Mouse (Mus musculus): Measurements from ENCODE around the gene Afg1l. TPM values are rescaled to one million over a fixed set of nuclear protein-coding genes. Genes with fewer than 3 reads are reported as not detected.

The Afg1l gene
- polyA plus RNA-seq, 1 experiment from 2014 or later, result 5.1 TPM

DNA sequence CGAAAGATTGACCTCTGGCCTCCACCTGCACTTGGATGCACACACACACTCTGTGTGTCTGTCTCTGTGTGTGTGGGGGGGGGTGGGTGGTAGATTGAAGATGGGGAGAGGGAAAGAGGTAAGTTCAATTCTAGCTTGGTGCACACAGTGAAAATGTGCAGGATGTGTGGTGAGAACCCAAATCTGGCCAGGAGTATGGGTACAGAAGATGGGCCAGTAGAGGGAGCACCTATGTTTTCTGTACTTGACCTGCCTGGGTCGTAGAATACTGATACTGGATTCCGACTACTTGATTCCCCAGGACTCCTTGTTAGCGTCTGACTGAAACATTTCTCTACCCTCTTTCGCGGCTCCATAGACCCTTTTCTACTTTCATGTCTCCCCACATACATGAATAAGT lies 31.8 kb upstream of the Afg1l start:
- no peak for ATAC-seq
- H3K9ac ChIP-seq (ENCODE audit: low read length), result no peak overlapping the region
- H3K4me3 ChIP-seq (ENCODE audit: low read depth, low read length), result no peak overlapping the region
- WGBS, result 83% methylated on average over 6 of the region's 6 CpGs
- no peaks in the 10 kb centered on the region for H3K27me3 ChIP-seq (replicated peaks; ENCODE audit: control insufficient read depth, insufficient read depth, low read length)
- H3K4me1 ChIP-seq (ENCODE audit: control insufficient read depth, insufficient read depth, low read length), result no peaks in the 10 kb centered on the region
- no peaks in the 10 kb centered on the region for H3K9me3 ChIP-seq (replicated peaks; ENCODE audit: control insufficient read depth, low read length)
- no peak overlapping the region for H3K4me2 ChIP-seq (ENCODE audit: low read length)
- H3K27ac ChIP-seq (ENCODE audit: low read depth, low read length), result no peak overlapping the region
- H3K36me3 ChIP-seq (ENCODE audit: control insufficient read depth, insufficient read depth, low read length), result 0 out of 2 replicates have a peak, but pooled peaks cover 8% of the 10 kb centered on the region
- no peak for DNase-seq (ENCODE audit: low spot score)

DNA sequence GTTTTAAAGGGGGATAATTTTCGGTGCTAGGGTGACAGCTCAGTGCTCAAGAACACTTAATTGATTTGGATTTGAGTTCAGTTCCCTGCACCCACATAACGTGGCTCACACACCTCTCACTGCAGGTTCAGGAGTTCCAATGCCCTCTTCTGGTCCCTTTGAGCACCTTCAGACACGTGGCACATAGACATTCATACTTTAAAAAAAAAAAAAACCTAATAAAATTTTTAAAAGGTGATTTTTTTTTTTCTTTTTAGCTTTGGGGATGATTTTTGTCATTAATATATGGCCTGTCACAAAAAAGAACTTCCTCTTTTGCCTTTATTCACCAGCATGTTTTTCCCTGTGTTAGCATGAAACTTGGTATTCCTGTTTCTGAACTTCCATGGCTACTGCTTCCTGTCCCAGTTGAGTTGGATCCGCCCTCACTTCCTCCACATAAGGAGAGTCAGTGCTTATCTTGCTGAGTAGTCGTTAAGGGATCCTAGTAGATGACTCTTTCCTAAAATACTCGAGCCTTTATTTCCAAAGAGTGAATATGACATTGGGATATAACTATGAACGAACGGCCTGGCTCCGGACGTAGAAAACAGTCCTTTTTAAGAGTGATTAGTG lies 25.8 kb upstream of the Afg1l start:
- peaks cover 10% of the 10 kb centered on the region for H3K4me1 ChIP-seq (ENCODE audit: control insufficient read depth, insufficient read depth, low read length)

DNA sequence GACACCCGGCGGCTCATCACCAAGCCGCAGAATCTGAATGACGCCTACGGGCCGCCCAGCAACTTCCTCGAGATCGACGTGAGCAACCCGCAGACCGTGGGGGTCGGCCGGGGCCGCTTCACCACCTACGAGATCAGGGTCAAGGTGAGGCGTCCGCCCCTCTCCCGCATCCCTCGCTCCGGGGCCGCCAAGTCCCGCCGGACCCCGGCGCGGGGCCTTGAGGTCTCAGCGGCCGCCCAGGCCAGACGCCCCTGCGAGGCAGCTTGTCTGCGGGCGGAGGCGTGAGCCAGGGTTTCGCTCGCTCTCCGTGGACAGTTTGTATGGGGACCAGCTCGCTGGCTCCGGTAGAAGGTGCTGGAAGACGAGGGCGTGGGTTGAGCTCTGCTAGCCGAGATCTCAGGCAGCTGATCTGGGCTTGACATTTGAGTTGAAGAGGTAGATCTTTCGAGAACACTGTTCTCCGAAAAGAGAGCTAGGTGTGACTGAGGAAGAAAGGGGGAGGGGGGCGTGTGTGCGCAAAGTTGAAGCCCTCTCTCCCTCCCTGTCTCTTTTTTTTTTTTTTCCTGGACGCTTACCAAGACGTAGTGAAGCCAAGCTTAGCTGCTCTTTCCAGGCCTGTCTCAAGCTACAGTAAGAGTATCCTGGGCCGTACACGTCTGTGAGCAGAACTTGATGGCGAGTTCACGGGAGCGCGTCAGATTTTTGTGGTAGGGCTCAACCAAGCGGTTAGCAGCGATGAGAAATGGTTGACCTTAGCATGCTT lies 24.2 kb upstream of the Afg1l start:
- under 1% methylated on average over 51 of the region's 55 CpGs for WGBS
- 0 out of 2 replicates have a peak, but pooled peaks cover 2% of the 10 kb centered on the region for H3K36me3 ChIP-seq (ENCODE audit: control insufficient read depth, insufficient read depth, low read length)
- no peaks in the 10 kb centered on the region for H3K27me3 ChIP-seq (replicated peaks; ENCODE audit: control insufficient read depth, insufficient read depth, low read length)
- H3K27ac ChIP-seq (ENCODE audit: low read depth, low read length), result peak overlapping the region; percentile 97
- peak overlapping the region; percentile 93 for H3K4me3 ChIP-seq (ENCODE audit: low read depth, low read length)
- peak; percentile 71 for DNase-seq (ENCODE audit: low spot score)
- peak overlapping the region; percentile 80 for H3K4me2 ChIP-seq (ENCODE audit: low read length)
- peak overlapping the region; percentile 95 for H3K9ac ChIP-seq (ENCODE audit: low read length)
- H3K9me3 ChIP-seq (replicated peaks; ENCODE audit: control insufficient read depth, low read length), result no peaks in the 10 kb centered on the region
- peaks cover 10% of the 10 kb centered on the region for H3K4me1 ChIP-seq (ENCODE audit: control insufficient read depth, insufficient read depth, low read length)
- ATAC-seq, result peak; percentile 49

More for the DNA sequence above, 25.8 kb upstream of the Afg1l start:
- 89% methylated on average over 10 of the region's 10 CpGs for WGBS
- H3K4me2 ChIP-seq (ENCODE audit: low read length), result no peak overlapping the region
- DNase-seq (ENCODE audit: low spot score) (no peak), ATAC-seq (no peak)
- H3K36me3 ChIP-seq (ENCODE audit: control insufficient read depth, insufficient read depth, low read length), result 0 out of 2 replicates have a peak, but pooled peaks cover 6% of the 10 kb centered on the region
- no peaks in the 10 kb centered on the region for H3K27me3 ChIP-seq (replicated peaks; ENCODE audit: control insufficient read depth, insufficient read depth, low read length)
- no peak overlapping the region for H3K27ac ChIP-seq (ENCODE audit: low read depth, low read length)
- no peak overlapping the region for H3K9ac ChIP-seq (ENCODE audit: low read length)
- no peak overlapping the region for H3K4me3 ChIP-seq (ENCODE audit: low read depth, low read length)
- H3K9me3 ChIP-seq (replicated peaks; ENCODE audit: control insufficient read depth, low read length), result no peaks in the 10 kb centered on the region

DNA sequence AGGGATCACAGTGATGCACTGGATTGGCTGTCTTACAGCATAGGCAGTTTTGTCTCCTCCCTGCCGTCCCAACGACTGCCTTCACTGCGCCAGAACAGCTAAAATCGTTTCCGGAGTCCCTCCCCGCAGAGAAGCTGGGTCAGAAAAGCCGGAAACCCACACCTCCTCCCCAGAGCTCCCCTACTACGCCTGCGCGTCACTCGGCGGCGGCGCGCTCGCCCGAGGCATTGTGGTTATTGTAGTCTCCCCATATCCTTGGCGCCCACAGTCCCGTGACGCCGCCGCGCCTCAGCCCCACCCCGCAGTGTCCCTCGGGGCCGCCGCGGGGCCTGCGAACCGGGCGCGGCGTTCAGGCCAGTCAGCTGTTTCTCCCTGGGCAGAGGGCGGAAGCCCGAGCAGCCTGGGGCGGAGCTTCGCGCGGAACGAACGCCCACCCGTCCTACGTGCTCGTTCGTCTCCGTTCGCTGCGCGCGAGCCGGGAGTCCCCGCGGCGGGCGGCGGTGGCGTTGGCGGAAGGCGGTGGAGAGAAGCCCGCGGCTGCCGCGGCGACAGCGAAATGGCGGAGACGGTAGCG lies 23.5 kb upstream of the Afg1l start, which contains the start of gene Snx3:
Gene Snx3, plus strand, starts transcription at position 256 of the 574 bp plus-strand sequence.
- peak within 1 kb of the TSS; percentile 97 for H3K27ac ChIP-seq (ENCODE audit: low read depth, low read length)
- ATAC-seq (peak; percentile 97), DNase-seq (ENCODE audit: low spot score) (peak; percentile 97)
- under 1% methylated on average over 68 of the region's 68 CpGs for WGBS
- no peaks in the 10 kb centered on the region for H3K27me3 ChIP-seq (replicated peaks; ENCODE audit: control insufficient read depth, insufficient read depth, low read length)
- no peaks in the 10 kb centered on the region for H3K9me3 ChIP-seq (replicated peaks; ENCODE audit: control insufficient read depth, low read length)
- 0 out of 2 replicates have a peak, but pooled peaks cover 2% of the 10 kb centered on the region for H3K36me3 ChIP-seq (ENCODE audit: control insufficient read depth, insufficient read depth, low read length)
- peaks cover 10% of the 10 kb centered on the region for H3K4me1 ChIP-seq (ENCODE audit: control insufficient read depth, insufficient read depth, low read length)
- peak within 1 kb of the TSS; percentile 93 for H3K4me3 ChIP-seq (ENCODE audit: low read depth, low read length)
- H3K4me2 ChIP-seq (ENCODE audit: low read length), result peak within 1 kb of the TSS; percentile 80
- peak within 1 kb of the TSS; percentile 95 for H3K9ac ChIP-seq (ENCODE audit: low read length)

DNA sequence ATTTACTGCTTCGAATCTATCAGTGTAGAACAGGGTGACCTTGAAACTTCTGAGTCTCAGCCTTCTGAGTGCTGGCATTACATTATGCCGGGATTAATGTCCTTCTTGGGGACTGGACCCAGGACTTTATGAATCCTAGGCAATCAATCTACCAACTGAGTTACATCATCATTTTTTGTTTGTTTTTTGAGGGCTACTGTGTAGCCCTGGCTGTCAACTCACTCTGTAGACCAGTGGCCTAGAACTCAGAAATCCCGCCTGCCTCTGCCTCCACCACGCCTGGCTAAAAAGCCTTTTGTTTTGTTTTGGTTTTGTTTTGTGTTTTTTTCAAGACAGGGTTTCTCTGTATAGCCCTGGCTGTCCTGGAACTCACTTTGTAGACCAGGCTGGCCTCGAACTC lies 22.8 kb upstream of the Afg1l start:
- H3K9ac ChIP-seq (ENCODE audit: low read length), result peak overlapping the region; percentile 95
- H3K4me2 ChIP-seq (ENCODE audit: low read length), result peak overlapping the region; percentile 80
- 85% methylated on average over 5 of the region's 5 CpGs for WGBS
- H3K27me3 ChIP-seq (replicated peaks; ENCODE audit: control insufficient read depth, insufficient read depth, low read length), result no peaks in the 10 kb centered on the region
- H3K9me3 ChIP-seq (replicated peaks; ENCODE audit: control insufficient read depth, low read length), result no peaks in the 10 kb centered on the region
- no peak for DNase-seq (ENCODE audit: low spot score)
- peak overlapping the region; percentile 93 for H3K4me3 ChIP-seq (ENCODE audit: low read depth, low read length)
- peak overlapping the region; percentile 97 for H3K27ac ChIP-seq (ENCODE audit: low read depth, low read length)
- no peak for ATAC-seq
- peaks cover 10% of the 10 kb centered on the region for H3K4me1 ChIP-seq (ENCODE audit: control insufficient read depth, insufficient read depth, low read length)
- 0 out of 2 replicates have a peak, but pooled peaks cover under 1% of the 10 kb centered on the region for H3K36me3 ChIP-seq (ENCODE audit: control insufficient read depth, insufficient read depth, low read length)

DNA sequence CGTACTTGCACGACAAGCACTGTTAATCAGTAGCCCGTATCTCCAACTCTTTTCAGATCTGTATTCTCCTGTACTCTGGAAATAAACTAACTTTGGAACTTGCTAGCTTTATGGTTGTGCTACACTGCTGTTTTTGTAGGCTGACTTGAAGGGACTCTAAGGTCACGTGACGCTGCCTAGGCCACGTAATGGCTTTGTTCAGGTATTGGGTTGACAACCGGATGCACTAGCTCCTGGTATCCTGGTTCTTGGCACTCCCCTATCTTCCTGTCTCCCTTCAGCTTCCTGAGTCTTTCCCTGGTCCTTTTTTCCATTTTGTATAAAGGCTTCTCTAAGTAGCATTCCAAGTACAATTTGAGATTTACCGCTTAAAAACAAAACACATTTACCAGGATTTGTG lies 22.2 kb upstream of the Afg1l start:
- H3K9me3 ChIP-seq (replicated peaks; ENCODE audit: control insufficient read depth, low read length), result no peaks in the 10 kb centered on the region
- no peak overlapping the region for H3K27ac ChIP-seq (ENCODE audit: low read depth, low read length)
- DNase-seq (ENCODE audit: low spot score) (no peak), ATAC-seq (no peak)
- 97% methylated on average over 8 of the region's 8 CpGs for WGBS
- peaks cover 10% of the 10 kb centered on the region for H3K4me1 ChIP-seq (ENCODE audit: control insufficient read depth, insufficient read depth, low read length)
- no peak overlapping the region for H3K9ac ChIP-seq (ENCODE audit: low read length)
- no peaks in the 10 kb centered on the region for H3K36me3 ChIP-seq (ENCODE audit: control insufficient read depth, insufficient read depth, low read length)
- no peak overlapping the region for H3K4me3 ChIP-seq (ENCODE audit: low read depth, low read length)
- H3K4me2 ChIP-seq (ENCODE audit: low read length), result no peak overlapping the region
- no peaks in the 10 kb centered on the region for H3K27me3 ChIP-seq (replicated peaks; ENCODE audit: control insufficient read depth, insufficient read depth, low read length)

DNA sequence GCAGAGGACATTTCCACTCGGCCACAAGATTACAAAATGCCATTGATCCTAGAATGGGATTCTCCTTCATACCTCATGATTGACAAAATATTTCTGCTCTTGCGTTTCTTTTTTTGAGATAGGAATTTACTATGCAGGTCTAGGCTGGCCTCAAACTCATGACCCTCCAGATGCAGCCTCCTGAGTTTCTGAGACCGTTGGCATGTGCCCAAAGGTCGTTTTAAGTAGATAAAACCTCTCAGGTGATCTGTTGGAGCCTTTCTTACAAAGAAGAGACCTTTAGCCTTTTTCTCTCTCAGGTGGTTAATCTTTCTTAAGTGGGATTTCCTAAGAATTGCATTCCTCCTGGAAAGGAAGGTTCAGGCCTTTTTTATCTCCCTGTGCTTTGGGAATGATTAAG lies 14.6 kb upstream of the Afg1l start:
- Histone ChIP-seq H3K9me3 (replicated peaks; ENCODE audit: control insufficient read depth, low read length) (no peaks in the 10 kb centered on the region), H3K4me2 (ENCODE audit: low read length) (no peak overlapping the region), H3K27me3 (replicated peaks; ENCODE audit: control insufficient read depth, insufficient read depth, low read length) (no peaks in the 10 kb centered on the region), H3K9ac (ENCODE audit: low read length) (no peak overlapping the region), H3K27ac (ENCODE audit: low read depth, low read length) (no peak overlapping the region), H3K36me3 (ENCODE audit: control insufficient read depth, insufficient read depth, low read length) (no peaks in the 10 kb centered on the region), H3K4me3 (ENCODE audit: low read depth, low read length) (no peak overlapping the region), H3K4me1 (ENCODE audit: control insufficient read depth, insufficient read depth, low read length) (no peaks in the 10 kb centered on the region)
- no peak for DNase-seq (ENCODE audit: low spot score)
- 61% methylated on average over 4 of the region's 4 CpGs for WGBS
- no peak for ATAC-seq

DNA sequence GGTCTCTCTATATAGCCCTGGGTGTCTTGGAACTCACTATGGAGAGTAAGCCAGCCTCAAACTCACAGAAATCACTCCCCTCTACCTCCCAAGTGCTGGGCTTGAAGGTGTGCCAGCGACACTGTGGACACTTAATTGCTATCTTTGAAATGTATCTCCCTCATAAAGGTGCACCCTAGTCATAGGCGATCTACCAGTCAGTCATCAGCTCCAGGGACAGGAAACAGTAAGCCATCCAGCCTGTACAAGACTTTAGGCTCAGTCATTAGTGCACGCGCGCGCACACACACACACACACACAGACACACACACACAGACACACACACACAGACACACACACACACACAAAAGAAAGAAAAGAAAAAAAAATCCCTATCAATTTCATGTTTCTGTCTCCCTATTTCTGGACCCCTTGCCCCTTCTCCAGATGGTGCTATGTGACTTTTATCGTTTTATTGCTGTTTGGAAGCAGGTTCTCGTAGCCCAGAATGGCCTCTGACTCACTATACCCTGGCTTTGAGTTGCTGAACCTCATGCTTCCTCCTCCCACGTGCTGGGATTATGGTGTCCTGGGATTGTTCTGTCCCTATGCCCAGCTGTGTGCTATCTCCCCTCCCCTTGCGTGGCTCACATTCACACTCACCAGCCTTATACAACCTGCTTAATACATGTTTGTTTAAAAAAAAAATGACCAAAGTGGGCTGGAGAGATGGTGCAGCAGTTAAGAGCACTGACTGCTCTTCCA lies 13.8 kb upstream of the Afg1l start:
- no peak overlapping the region for H3K27ac ChIP-seq (ENCODE audit: low read depth, low read length)
- DNase-seq (ENCODE audit: low spot score) (no peak), ATAC-seq (no peak)
- no peaks in the 10 kb centered on the region for H3K36me3 ChIP-seq (ENCODE audit: control insufficient read depth, insufficient read depth, low read length)
- 87% methylated on average over 10 of the region's 10 CpGs for WGBS
- no peak overlapping the region for H3K9ac ChIP-seq (ENCODE audit: low read length)
- no peaks in the 10 kb centered on the region for H3K4me1 ChIP-seq (ENCODE audit: control insufficient read depth, insufficient read depth, low read length)
- H3K9me3 ChIP-seq (replicated peaks; ENCODE audit: control insufficient read depth, low read length), result no peaks in the 10 kb centered on the region
- H3K4me2 ChIP-seq (ENCODE audit: low read length), result no peak overlapping the region
- H3K27me3 ChIP-seq (replicated peaks; ENCODE audit: control insufficient read depth, insufficient read depth, low read length), result no peaks in the 10 kb centered on the region
- no peak overlapping the region for H3K4me3 ChIP-seq (ENCODE audit: low read depth, low read length)
